Mouse (Mus musculus) G1E (cell line): ENCODE results near the gene Tbc1d2. TPM values are rescaled to one million over a fixed set of nuclear protein-coding genes. Genes with fewer than 3 reads are reported as not detected.
"Not testable (repeated sequence)": the region's sequence is repeated elsewhere in the genome, so short reads cannot be mapped to it uniquely, and the experiment has no call there.

Experiments used
- ATAC-seq: 2 replicates; pipeline ENCODE4 v1.8.0; 2016; ENCODE audit warnings: mild to moderate bottlenecking; ENCODE audit not compliant: insufficient number of reproducible peaks, poor library complexity, low FRiP score, severe bottlenecking; ENCODE audit errors: extremely low read depth
- DNase-seq: peaks from one replicate; pipeline ENCODE4 v3.0.0; 2012; ENCODE audit warnings: low spot score
- H3K27me3 ChIP-seq: 2 replicates; pipeline ENCODE4 v1.6.1; 2012; ENCODE audit warnings: mild to moderate bottlenecking, low read length, inconsistent platforms; ENCODE audit not compliant: insufficient read depth
- H3K36me3 ChIP-seq: replicated peaks from 2 replicates; pipeline ENCODE3; 2012; ENCODE audit warnings: mild to moderate bottlenecking, inconsistent platforms
- H3K4me1 ChIP-seq: 2 replicates; pipeline ENCODE4 v1.6.1; 2012; ENCODE audit warnings: low read depth, low read length, inconsistent platforms, mixed read lengths; ENCODE audit not compliant: insufficient read depth
- H3K4me3 ChIP-seq: 2 replicates; pipeline ENCODE4 v1.5.1; 2012; ENCODE audit warnings: low read depth, mild to moderate bottlenecking, inconsistent platforms, low read length, moderate library complexity, mixed read lengths
- H3K9me3 ChIP-seq: replicated peaks from 2 replicates; pipeline ENCODE4 v1.6.1; 2012; ENCODE audit warnings: inconsistent platforms
- CTCF ChIP-seq: IDR thresholded peaks from 2 replicates; pipeline ENCODE4 v1.5.1; 2012; ENCODE audit warnings: low read depth, low read length, inconsistent platforms, mixed read lengths
- GATA1 ChIP-seq: IDR thresholded peaks from 2 replicates; pipeline ENCODE4 v1.6.1; 2012; ENCODE audit warnings: borderline replicate concordance, low read length, inconsistent platforms, mixed read lengths
- GATA2 ChIP-seq: IDR thresholded peaks from 2 replicates; pipeline ENCODE4 v1.6.1; 2012; ENCODE audit warnings: low read depth, low read length, inconsistent platforms, borderline replicate concordance
- POLR2AphosphoS5 ChIP-seq: IDR thresholded peaks from 2 replicates; pipeline ENCODE4 v1.6.1; 2012; ENCODE audit warnings: low read depth, low read length, inconsistent platforms; ENCODE audit not compliant: insufficient replicate concordance
- TAL1 ChIP-seq: conservative IDR thresholded peaks from 2 replicates; pipeline ENCODE4 v1.6.1; 2012; ENCODE audit warnings: low read depth, low read length, inconsistent platforms, mixed read lengths
- polyA plus RNA-seq: library from polyadenylated mRNA; stranded (reverse); fragments of >175 nt; gene quantifications from 2 replicates; pipeline ENCODE4 v1.2.3, GENCODE M21; 2012
- total RNA-seq, 2 experiments: library from RNA; stranded (forward) in 1 of 2; stranded (reverse) in 1 of 2; fragments of 200-1000 nt in 1 of 2; fragments of >200 nt in 1 of 2; fragmentation: Nextera tagmentation in 1 of 2; gene quantifications; 2 replicates each; pipeline ENCODE4 v1.2.3; 2014 to 2017

Tbc1d2 gene
- total and polyA plus RNA-seq, 3 experiments = 0.16 TPM; not detected in 2

- DNase-seq = no peak
- H3K36me3 ChIP-seq = no peaks in the 10 kb centered on the region
- ATAC-seq = no peak
- H3K9me3 ChIP-seq = no peaks in the 10 kb centered on the region
- H3K4me1 ChIP-seq = peaks cover 4% of the 10 kb centered on the region; the same call in 1 of the 2 replicates
- no peak for TF ChIP-seq GATA1
- TF ChIP-seq CTCF = no peak
- no peak for TF ChIP-seq POLR2AphosphoS5
- no peak for TF ChIP-seq GATA2
- TF ChIP-seq TAL1 = no peak
- H3K27me3 ChIP-seq = peaks cover 44% of the 10 kb centered on the region
- H3K4me3 ChIP-seq = no peak overlapping the region
Measured at GRCm38 (mm10) chr4:46635702-46636430, 14.1 kb downstream of the Tbc1d2 start.

GRCm38 (mm10) chr4:46634881-46635280 is 15.1 kb downstream of the Tbc1d2 start:
- TF ChIP-seq CTCF = no peak
- no peak for TF ChIP-seq POLR2AphosphoS5
- no peak for TF ChIP-seq TAL1
- TF ChIP-seq GATA2 = no peak
- no peak for TF ChIP-seq GATA1
- no peak overlapping the region for H3K4me3 ChIP-seq
- H3K27me3 ChIP-seq = peaks cover 50% of the 10 kb centered on the region
- DNase-seq = no peak
- H3K9me3 ChIP-seq = no peaks in the 10 kb centered on the region
- H3K4me1 ChIP-seq = peaks cover 4% of the 10 kb centered on the region; the same call in 1 of the 2 replicates
- H3K36me3 ChIP-seq = no peaks in the 10 kb centered on the region
- no peak for ATAC-seq

GRCm38 (mm10) chr4:46633565-46633964 is 16.4 kb downstream of the Tbc1d2 start:
- not testable (repeated sequence) for H3K36me3 ChIP-seq, H3K4me3 ChIP-seq, DNase-seq, H3K9me3 ChIP-seq, ATAC-seq, H3K4me1 ChIP-seq
- H3K27me3 ChIP-seq = peaks cover 56% of the 10 kb centered on the region

GRCm38 (mm10) chr4:46632465-46632864 is 17.5 kb downstream of the Tbc1d2 start:
- no peak for TF ChIP-seq CTCF
- no peak for TF ChIP-seq GATA1
- TF ChIP-seq TAL1 = no peak
- no peak for TF ChIP-seq POLR2AphosphoS5
- no peak for TF ChIP-seq GATA2
- Histone ChIP-seq H3K27me3 (peaks cover 62% of the 10 kb centered on the region), H3K9me3 (no peaks in the 10 kb centered on the region), H3K36me3 (no peaks in the 10 kb centered on the region), H3K4me1 (peaks cover 4% of the 10 kb centered on the region; the same call in 1 of the 2 replicates), H3K4me3 (no peak overlapping the region)
- ATAC-seq (no peak), DNase-seq (no peak)

GRCm38 (mm10) chr4:46630390-46630789 is 19.6 kb downstream of the Tbc1d2 start:
- H3K36me3 ChIP-seq = no peaks in the 10 kb centered on the region
- DNase-seq (no peak), ATAC-seq (no peak)
- no peak overlapping the region for H3K4me3 ChIP-seq
- H3K9me3 ChIP-seq = no peaks in the 10 kb centered on the region
- TF ChIP-seq TAL1 (no peak), CTCF (no peak), GATA1 (no peak), GATA2 (no peak), POLR2AphosphoS5 (no peak)
- H3K27me3 ChIP-seq = peaks cover 67% of the 10 kb centered on the region
- no peaks in the 10 kb centered on the region for H3K4me1 ChIP-seq

GRCm38 (mm10) chr4:46628873-46629272 is 21.1 kb downstream of the Tbc1d2 start:
- no peak overlapping the region for H3K4me3 ChIP-seq
- H3K27me3 ChIP-seq = peaks cover 66% of the 10 kb centered on the region
- TF ChIP-seq POLR2AphosphoS5 (no peak), CTCF (no peak), TAL1 (no peak), GATA2 (no peak), GATA1 (no peak)
- no peak for ATAC-seq
- DNase-seq = no peak
- H3K4me1 ChIP-seq = no peaks in the 10 kb centered on the region
- no peaks in the 10 kb centered on the region for H3K9me3 ChIP-seq
- H3K36me3 ChIP-seq = no peaks in the 10 kb centered on the region
